Mouse (Mus musculus): Measurements from ENCODE around the gene Slc22a1.

GRCm38 (mm10) chr17:12606634-12607033 lies 69.0 kb downstream of the Slc22a1 start:
- TF ChIP-seq CTCF (conservative IDR thresholded peaks at IDR 0.05; ENCODE audit: insufficient read depth, insufficient read length, low read depth, low read length) (no peak), POLR2A (IDR thresholded peaks at IDR 0.05; ENCODE audit: low read depth, low read length) (no peak)

Data from kidney, adult 2 months (tissue).